Mouse (Mus musculus) liver, adult (tissue): Measurements from ENCODE around the gene Slain1.

Experiments
- GATA4 ChIP-seq: IDR thresholded peaks from 2 replicates; pipeline ENCODE4 v1.6.1; 2014; ENCODE audit warnings: mild to moderate bottlenecking, low read length; ENCODE audit not compliant: insufficient replicate concordance

Slain1 gene

GRCm38 (mm10) chr14:103652524-103652923 lies 2.5 kb downstream of the Slain1 start:
- TF ChIP-seq GATA4: no peak

- TF ChIP-seq GATA4: no peak
Observed at GRCm38 (mm10) chr14:103653800-103654199, 3.8 kb downstream of the Slain1 start.

- no peak for TF ChIP-seq GATA4
Observed at GRCm38 (mm10) chr14:103655448-103655847, 5.4 kb downstream of the Slain1 start.

GRCm38 (mm10) chr14:103657876-103658275 lies 7.8 kb downstream of the Slain1 start:
- no peak for TF ChIP-seq GATA4

- no peak for TF ChIP-seq GATA4
Observed at GRCm38 (mm10) chr14:103663026-103663425, 13.0 kb downstream of the Slain1 start.

- no peak for TF ChIP-seq GATA4
Observed at GRCm38 (mm10) chr14:103664391-103664790, 14.4 kb downstream of the Slain1 start.

- TF ChIP-seq GATA4: no peak
Observed at GRCm38 (mm10) chr14:103666347-103666954, 16.4 kb downstream of the Slain1 start.

GRCm38 (mm10) chr14:103667036-103667435 lies 17.0 kb downstream of the Slain1 start:
- no peak for TF ChIP-seq GATA4

- TF ChIP-seq GATA4: no peak
Observed at GRCm38 (mm10) chr14:103679395-103680217, 29.6 kb downstream of the Slain1 start.

GRCm38 (mm10) chr14:103680285-103680819 lies 30.3 kb downstream of the Slain1 start:
- TF ChIP-seq GATA4: no peak

- no peak for TF ChIP-seq GATA4
Observed at GRCm38 (mm10) chr14:103682633-103683390, 32.8 kb downstream of the Slain1 start.

- no peak for TF ChIP-seq GATA4
Observed at GRCm38 (mm10) chr14:103686994-103687393, 37.0 kb downstream of the Slain1 start.

- no peak for TF ChIP-seq GATA4
Observed at GRCm38 (mm10) chr14:103694295-103694694, 44.3 kb downstream of the Slain1 start.

- no peak for TF ChIP-seq GATA4
Observed at GRCm38 (mm10) chr14:103695620-103696019, 45.6 kb downstream of the Slain1 start.

- TF ChIP-seq GATA4: no peak
Observed at GRCm38 (mm10) chr14:103697101-103697500, 47.1 kb downstream of the Slain1 start.
